Mouse (Mus musculus) thymus, adult 2 months (tissue): ENCODE measurements around the gene Atxn1l. TPM values are rescaled to one million over a fixed set of nuclear protein-coding genes. Genes with fewer than 3 reads are reported as not detected.

Source experiments
- DNase-seq: peaks from one replicate; pipeline ENCODE4 v3.0.0; 2021
- H3K27ac ChIP-seq: fragments of 200-500 bp; 2 replicates; pipeline ENCODE4 v1.5.1; 2012; ENCODE audit warnings: low read length, control low read depth; ENCODE audit not compliant: control insufficient read depth, insufficient read depth
- H3K27me3 ChIP-seq: fragments of 200-500 bp; 2 replicates; pipeline ENCODE4 v1.6.1; 2012; ENCODE audit warnings: mild to moderate bottlenecking, low read length, moderate library complexity, mixed read lengths; ENCODE audit not compliant: control insufficient read depth, insufficient read depth
- H3K36me3 ChIP-seq: fragments of 200-500 bp; 2 replicates; pipeline ENCODE4 v1.6.1; 2012; ENCODE audit warnings: mild to moderate bottlenecking, low read length, moderate library complexity; ENCODE audit not compliant: control insufficient read depth, insufficient read depth
- H3K4me1 ChIP-seq: fragments of 200-500 bp; replicated peaks from 2 replicates; pipeline ENCODE4 v1.6.1; 2012; ENCODE audit warnings: low read length; ENCODE audit not compliant: control insufficient read depth, insufficient read depth
- H3K4me3 ChIP-seq: fragments of 200-500 bp; 2 replicates; pipeline ENCODE4 v1.5.1; 2012; ENCODE audit warnings: mild to moderate bottlenecking, low read length, control low read depth, moderate library complexity; ENCODE audit not compliant: control insufficient read depth, insufficient read depth
- CTCF ChIP-seq: fragments of 200-500 bp; IDR thresholded peaks from 2 replicates; pipeline ENCODE4 v1.5.1; 2012; ENCODE audit warnings: mild to moderate bottlenecking, control low read depth, low read length, moderate library complexity, borderline replicate concordance; ENCODE audit not compliant: control insufficient read depth, poor library complexity, insufficient read depth; ENCODE audit errors: extremely low read depth
- POLR2A ChIP-seq: fragments of 200-500 bp; IDR thresholded peaks from 2 replicates; pipeline ENCODE4 v1.6.1; 2012; ENCODE audit warnings: mild to moderate bottlenecking, low read length, control low read depth, moderate library complexity; ENCODE audit not compliant: control insufficient read depth, poor library complexity, insufficient read depth; ENCODE audit errors: extremely low read depth
- WGBS: fragments of 180-500 bp; shearing (Covaris S2); methylation state at CpG from one replicate; pipeline ENCODE4 v1.1.7; 2018; 5-methylcytosine and 5-hydroxymethylcytosine counted together
- polyA plus RNA-seq: library from polyadenylated mRNA; depleted of rRNA; stranded (reverse); fragments of >200 nt; gene quantifications from 2 replicates; pipeline ENCODE4 v1.2.3, GENCODE M21; 2012; rRNA removed

The Atxn1l gene
- polyA plus RNA-seq = 20.3 and 23.9 TPM in 2 replicates

GRCm38 (mm10) chr8:109737237-109738048, at the start of gene Atxn1l:
Gene Atxn1l, minus strand, starts transcription at chr8:109737739.
- Histone ChIP-seq H3K27ac (no peak within 1 kb of the TSS), H3K4me1 (peaks cover 4% of the 10 kb centered on the region), H3K4me3 (peak within 1 kb of the TSS; percentile 65), H3K36me3 (peaks cover 10% of the 10 kb centered on the region; the same call in 1 of the 2 replicates), H3K27me3 (no peaks in the 10 kb centered on the region)
- peak; percentile 83 for DNase-seq
- peak; percentile 72; the same call in 1 of the 2 replicates for TF ChIP-seq CTCF
- peak; percentile 38; the same call in 1 of the 2 replicates for TF ChIP-seq POLR2A
- under 1% methylated on average over 59 of the region's 59 CpGs for WGBS

DNA sequence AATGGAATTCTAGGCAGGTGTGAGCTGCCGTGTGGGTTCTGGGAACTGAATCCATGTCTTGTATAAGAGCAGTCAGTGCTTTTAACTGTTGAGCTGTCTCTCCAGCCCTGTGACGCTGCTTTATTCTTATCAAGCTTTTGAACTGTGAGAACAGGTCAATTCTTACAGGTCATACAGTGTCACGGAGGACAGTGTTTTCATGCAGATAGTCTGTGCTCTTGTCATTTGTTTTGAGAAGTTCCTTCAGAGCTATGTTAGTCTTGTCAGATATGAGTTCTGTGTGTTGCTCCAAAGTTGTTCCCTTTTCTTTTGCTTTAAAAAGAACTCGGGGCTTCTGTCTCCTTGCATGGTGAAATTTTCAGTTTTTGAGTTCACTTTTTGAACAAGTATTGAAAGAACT, 43.0 kb upstream of the Atxn1l start:
- TF ChIP-seq CTCF (no peak), POLR2A (no peak)
- Histone ChIP-seq H3K27ac (no peak overlapping the region), H3K4me1 (peaks cover 5% of the 10 kb centered on the region), H3K27me3 (no peaks in the 10 kb centered on the region), H3K4me3 (no peak overlapping the region), H3K36me3 (no peaks in the 10 kb centered on the region)
- no peak for DNase-seq
- WGBS = 79% methylated on average over 4 of the region's 4 CpGs

- H3K4me3 ChIP-seq = peak overlapping the region; percentile 78
- H3K4me1 ChIP-seq = peaks cover 5% of the 10 kb centered on the region
- WGBS = 22% methylated on average over 24 of the region's 24 CpGs
- TF ChIP-seq CTCF (no peak), POLR2A (peak; percentile 1; the same call in 1 of the 2 replicates)
- DNase-seq = no peak
- no peaks in the 10 kb centered on the region for H3K36me3 ChIP-seq
- H3K27ac ChIP-seq = no peak overlapping the region
- no peaks in the 10 kb centered on the region for H3K27me3 ChIP-seq
Measured at GRCm38 (mm10) chr8:109779431-109780228, 42.1 kb upstream of the Atxn1l start.

GRCm38 (mm10) chr8:109778993-109779421, 41.5 kb upstream of the Atxn1l start:
- Histone ChIP-seq H3K27me3 (no peaks in the 10 kb centered on the region), H3K4me1 (peaks cover 5% of the 10 kb centered on the region), H3K36me3 (no peaks in the 10 kb centered on the region), H3K4me3 (peak overlapping the region; percentile 78), H3K27ac (peak overlapping the region; percentile 28)
- TF ChIP-seq CTCF (no peak), POLR2A (peak; percentile 36; the same call in 1 of the 2 replicates)
- under 1% methylated on average over 32 of the region's 32 CpGs for WGBS
- peak; percentile 54 for DNase-seq

GRCm38 (mm10) chr8:109778280-109778977, 40.9 kb upstream of the Atxn1l start, which contains the start of gene Ap1g1:
Gene Ap1g1, plus strand, starts transcription at chr8:109778554.
- Histone ChIP-seq H3K4me1 (peaks cover 5% of the 10 kb centered on the region), H3K27me3 (no peaks in the 10 kb centered on the region), H3K27ac (peak within 1 kb of the TSS; percentile 57), H3K36me3 (no peaks in the 10 kb centered on the region), H3K4me3 (peak within 1 kb of the TSS; percentile 78)
- DNase-seq = peak; percentile 97
- peak; percentile 34; the same call in 1 of the 2 replicates for TF ChIP-seq POLR2A
- TF ChIP-seq CTCF = no peak
- WGBS = under 1% methylated on average over 64 of the region's 64 CpGs
